Mouse (Mus musculus): ENCODE data around the gene Slit3.

Slit3 gene

DNA sequence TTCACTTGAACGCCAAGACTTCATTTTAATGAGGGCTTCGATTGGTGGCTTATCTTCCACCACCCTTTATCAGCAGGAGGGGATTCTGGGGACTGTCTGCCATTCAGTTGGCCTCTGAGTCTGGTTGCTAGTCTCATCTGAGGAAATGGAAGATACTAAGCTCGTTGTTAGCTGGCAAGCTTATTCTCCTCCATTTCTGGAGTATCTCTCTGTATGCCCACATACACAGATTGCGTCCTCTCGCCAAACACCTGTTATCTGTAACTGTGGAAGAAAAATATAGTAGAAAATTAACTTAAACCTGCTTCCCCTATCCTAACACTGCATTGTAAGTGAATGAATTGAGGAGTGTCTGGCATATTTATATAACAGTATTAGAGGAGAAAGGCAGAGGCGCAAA, 240.0 kb downstream of the Slit3 start:
- no peak for DNase-seq

DNA sequence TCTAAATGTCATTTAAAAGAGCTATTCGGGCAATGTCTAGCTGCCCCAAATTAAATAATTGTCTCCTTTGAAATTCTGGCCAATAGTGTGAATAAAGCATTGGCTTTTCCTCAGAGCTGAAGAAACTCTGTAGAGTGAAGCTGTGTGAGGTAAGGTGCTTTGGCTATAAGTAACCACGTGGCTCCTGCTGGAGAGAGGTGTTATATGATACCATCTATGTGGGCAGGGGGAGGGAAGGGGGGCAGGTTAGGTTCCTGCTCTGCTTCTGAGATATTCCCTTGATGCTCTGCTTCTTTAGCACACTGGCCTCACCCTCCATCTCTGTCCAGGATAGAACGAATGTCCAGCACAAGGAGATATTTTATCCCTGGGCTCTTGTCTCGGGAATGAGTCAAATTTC, 242.0 kb downstream of the Slit3 start:
- no peak for DNase-seq

- no peak for DNase-seq
These were observed 243.4 kb downstream of the Slit3 start for GRCm38 (mm10) chr11:35364469-35364868.

DNA sequence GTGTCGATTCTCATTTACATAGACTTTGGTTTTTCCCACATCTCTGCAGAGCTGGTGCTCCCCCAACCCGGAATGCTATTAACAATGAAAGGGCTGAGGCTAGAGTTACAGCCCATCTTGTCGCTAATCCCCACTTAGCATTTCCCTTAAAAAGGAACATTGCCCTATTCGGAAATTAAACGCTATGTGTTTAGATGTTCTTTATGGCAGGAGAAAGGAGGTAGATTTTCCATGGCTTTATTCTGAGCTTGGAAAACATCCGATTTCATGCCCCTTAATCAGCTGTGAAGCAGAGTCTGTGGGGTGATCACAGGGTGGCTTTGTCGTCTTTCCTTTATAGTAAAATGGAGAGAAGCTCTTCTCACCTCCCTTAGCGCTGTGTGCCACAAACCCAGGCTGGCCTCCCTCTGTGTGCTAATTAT, 244.5 kb downstream of the Slit3 start:
- no peak for DNase-seq

GRCm38 (mm10) chr11:35366611-35367010, 245.6 kb downstream of the Slit3 start:
- DNase-seq, result no peak

- peak in 1 of 2 experiments; percentile 49 for DNase-seq
These were observed 246.2 kb downstream of the Slit3 start for GRCm38 (mm10) chr11:35367248-35367647.

DNA sequence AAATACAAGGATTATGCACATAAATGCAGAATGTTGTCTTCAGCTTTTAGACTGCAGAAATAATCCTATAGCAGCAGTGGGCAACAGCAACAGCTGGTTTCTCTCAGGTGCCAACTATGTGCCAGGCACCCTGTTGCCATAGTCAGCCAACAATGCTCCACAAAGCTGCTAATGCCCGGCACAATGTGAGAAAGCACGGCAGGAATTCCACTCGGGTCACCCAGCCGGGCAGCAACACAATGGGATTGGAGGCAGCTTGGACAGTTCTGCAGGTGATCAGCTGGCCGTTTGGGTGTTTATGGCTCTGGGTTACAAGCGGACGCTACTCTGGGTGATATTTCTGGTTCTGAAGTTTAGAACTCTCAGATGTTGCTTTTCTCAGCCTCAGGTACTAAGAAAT, 248.9 kb downstream of the Slit3 start:
- DNase-seq, result no peak

GRCm38 (mm10) chr11:35370705-35371104, 249.7 kb downstream of the Slit3 start:
- DNase-seq, result no peak

DNA sequence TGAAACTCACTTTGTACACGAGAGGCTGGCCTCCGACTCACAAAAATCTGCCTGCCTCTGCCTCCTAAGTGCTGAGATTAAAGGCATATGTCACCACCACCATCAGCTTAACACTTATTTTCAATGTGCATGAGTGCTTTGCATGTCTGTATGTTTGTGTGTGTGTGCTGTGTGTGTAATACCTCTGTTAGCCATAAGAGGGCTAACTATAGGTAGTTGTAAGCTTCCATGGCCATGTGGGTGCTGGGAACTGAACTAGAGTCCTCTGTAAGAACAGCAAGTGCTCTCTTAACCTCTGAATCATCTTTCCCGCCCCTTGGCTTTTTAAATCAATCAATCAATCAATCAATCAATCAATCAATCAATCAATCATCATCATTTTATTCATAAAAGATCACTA, 251.4 kb downstream of the Slit3 start:
- no peak for DNase-seq

GRCm38 (mm10) chr11:35375072-35375471, 254.0 kb downstream of the Slit3 start:
- DNase-seq, result no peak

- no peak for DNase-seq
These were observed 257.8 kb downstream of the Slit3 start for GRCm38 (mm10) chr11:35378802-35379201.

DNA sequence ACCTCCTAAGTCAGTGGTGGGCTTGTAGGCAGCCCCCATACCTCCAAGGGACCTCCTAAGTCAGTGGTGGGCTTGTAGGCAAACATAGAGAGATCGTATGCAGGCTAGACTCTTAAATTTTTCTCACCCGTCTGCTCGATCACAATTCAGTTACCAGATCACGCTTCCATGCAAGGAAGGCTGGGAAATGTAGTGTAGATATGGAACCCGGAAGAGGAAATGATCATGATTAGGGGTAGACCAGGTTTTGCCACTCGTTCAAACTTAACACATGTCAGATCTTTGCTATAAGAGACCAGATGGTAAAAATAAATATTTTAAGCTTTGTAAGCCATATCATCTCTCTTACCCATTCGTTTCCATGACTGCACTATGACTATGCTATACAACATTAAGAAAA, 258.4 kb downstream of the Slit3 start:
- DNase-seq, result no peak

DNA sequence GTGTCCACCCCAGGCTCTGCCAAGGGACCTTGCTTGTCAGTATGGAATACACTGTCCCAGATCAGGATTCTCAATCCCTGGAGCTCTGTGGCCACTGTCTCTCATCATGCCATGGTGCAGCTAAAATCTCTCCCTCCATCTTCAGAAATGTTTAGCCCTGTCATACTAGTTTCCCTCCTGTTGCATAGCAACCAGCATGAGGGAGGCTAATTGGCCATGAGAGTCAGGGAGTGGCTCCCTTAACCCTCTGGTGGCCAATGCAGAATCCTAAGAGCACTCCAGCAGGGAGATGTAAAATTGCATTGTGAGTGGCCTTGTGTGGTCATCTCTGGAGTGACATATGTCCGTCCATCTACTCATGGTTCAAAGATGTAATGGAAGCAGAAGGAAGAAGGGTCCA, 259.7 kb downstream of the Slit3 start:
- DNase-seq, result no peak

GRCm38 (mm10) chr11:35385444-35385843, 264.4 kb downstream of the Slit3 start:
- no peak for DNase-seq

GRCm38 (mm10) chr11:35387826-35388225, 266.8 kb downstream of the Slit3 start:
- no peak for DNase-seq

GRCm38 (mm10) chr11:35388471-35388870, 267.4 kb downstream of the Slit3 start:
- DNase-seq, result no peak

DNA sequence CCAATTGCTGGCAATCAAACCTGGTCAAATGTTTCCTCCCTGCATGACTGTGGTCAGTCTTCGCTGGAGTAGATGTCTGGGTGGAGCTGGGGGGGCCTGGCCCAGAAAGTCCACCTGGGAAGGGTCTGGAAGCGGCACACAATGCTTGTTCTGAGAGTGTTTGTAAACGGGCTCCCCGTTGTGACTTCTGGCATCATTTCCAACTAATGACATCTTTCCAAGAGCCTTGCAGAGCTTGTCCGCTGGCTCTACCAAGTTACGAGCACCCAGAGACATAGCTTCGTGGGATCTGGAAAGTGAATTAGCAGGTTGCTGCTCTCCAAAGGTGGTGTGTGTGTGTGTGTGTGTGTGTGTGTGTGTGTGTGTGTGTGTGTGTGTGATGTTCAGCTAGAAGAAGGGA, 268.3 kb downstream of the Slit3 start:
- DNase-seq, result no peak

DNA sequence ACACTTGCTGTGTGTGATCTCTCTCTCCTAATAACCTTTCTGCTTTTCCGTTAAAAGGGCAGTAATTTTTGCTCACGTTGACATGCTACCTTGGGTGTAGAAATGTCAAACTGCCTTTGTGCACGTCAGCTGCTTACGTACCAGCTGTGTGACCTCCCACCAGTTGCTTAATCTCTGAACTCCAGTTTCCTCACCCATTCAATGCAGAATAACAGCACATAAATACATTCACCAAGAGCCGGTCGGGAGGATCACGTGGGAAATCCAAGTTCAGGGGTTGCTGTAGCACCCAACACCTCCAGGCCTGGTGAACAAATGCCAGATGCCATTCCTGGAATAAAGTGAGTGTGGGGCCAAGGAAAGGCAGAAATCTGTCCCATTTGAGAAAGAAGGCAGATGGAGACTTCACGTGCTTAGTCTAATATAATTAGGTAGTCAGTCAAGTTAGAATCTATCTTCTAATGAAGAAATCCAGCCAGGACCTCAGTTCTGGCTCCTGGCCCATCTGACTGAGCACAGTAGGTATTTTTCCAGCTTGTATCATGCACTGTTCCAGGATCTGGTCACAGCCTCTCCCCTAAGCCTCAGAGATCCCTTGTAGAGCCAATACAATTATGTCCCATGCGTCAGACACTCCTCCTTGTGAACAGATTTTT, 268.9 kb downstream of the Slit3 start:
- no peak for DNase-seq

- DNase-seq, result no peak
These were observed 272.8 kb downstream of the Slit3 start for GRCm38 (mm10) chr11:35393815-35394214.

GRCm38 (mm10) chr11:35395376-35395775, 274.4 kb downstream of the Slit3 start:
- peak; percentile 19 to 34 for DNase-seq

GRCm38 (mm10) chr11:35398353-35398752, 277.3 kb downstream of the Slit3 start:
- DNase-seq, result no peak

DNA sequence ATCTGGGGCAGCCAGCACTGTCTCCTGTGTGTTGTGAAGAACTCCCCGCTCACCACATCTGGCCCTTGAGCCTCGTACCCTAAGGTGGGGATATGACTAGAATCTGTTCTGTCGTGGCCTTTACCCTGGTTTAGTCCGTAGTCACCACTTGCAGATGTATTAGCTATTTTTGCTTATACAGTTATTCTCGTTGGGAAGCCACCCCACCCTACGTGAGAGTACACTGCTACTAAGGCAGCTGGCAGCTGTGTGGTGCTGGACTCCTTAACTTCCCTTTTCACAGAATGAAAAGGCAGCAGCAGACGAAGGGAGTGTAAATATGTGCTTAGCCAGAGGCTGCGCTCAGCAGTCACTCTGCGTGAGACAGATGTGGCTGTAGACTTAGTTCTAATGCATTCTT, 282.5 kb downstream of the Slit3 start:
- DNase-seq, result no peak

DNA sequence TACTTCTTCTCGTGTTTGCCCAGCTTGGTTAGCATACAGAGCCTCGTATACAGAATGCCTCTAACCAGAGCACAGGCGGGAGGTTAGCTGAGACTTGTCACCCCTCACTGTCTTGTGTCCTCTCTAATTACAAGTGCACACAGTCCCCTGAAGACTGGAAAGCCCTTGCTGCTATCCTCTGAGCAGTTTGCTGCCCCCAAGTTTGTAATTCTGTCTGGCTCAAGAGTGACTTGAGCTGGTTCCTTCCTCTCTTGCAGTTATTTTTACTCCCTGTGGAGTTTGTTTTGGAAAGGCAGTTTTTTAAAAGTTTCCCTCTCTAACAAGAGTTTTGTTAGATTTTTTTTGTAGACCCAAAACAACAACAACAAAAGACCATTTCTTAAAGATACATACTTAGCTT, 285.0 kb downstream of the Slit3 start:
- no peak for DNase-seq

- DNase-seq, result no peak
These were observed 285.5 kb downstream of the Slit3 start for GRCm38 (mm10) chr11:35406522-35406921.

Data from kidney, postnatal 36 days (tissue).